Mouse (Mus musculus) heart, embryonic 16.5 days (tissue): ENCODE measurements around the gene Rnls. TPM values are rescaled to one million over a fixed set of nuclear protein-coding genes. Genes with fewer than 3 reads are reported as not detected.

ENCODE experiments used
- ATAC-seq: fragments of 200-750 bp; cut with Nextera tagmentation; replicated peaks from 2 replicates; pipeline ENCODE4 v1.8.0; 2017; ENCODE audit warnings: moderate number of reproducible peaks; ENCODE audit not compliant: insufficient read depth, low FRiP score; ENCODE audit errors: extremely low read depth
- H3K27ac ChIP-seq: fragments of 300-500 bp; sonication (generic); 2 replicates; pipeline ENCODE4 v1.5.1; 2014; ENCODE audit warnings: mild to moderate bottlenecking, low read length, control low read depth, moderate library complexity
- H3K27me3 ChIP-seq: fragments of 300-500 bp; sonication (generic); 2 replicates; pipeline ENCODE4 v1.6.1; 2014; ENCODE audit warnings: low read length, mixed read lengths; ENCODE audit not compliant: control insufficient read depth, insufficient read depth
- H3K36me3 ChIP-seq: fragments of 300-500 bp; sonication (generic); 2 replicates; pipeline ENCODE4 v1.6.1; 2014; ENCODE audit not compliant: control insufficient read depth, insufficient read depth
- H3K4me1 ChIP-seq: fragments of 300-500 bp; sonication (generic); 2 replicates; pipeline ENCODE4 v1.6.1; 2014; ENCODE audit warnings: low read length, mixed read lengths; ENCODE audit not compliant: control insufficient read depth, insufficient read depth
- H3K4me2 ChIP-seq: fragments of 300-500 bp; sonication (generic); 2 replicates; pipeline ENCODE4 v1.6.1; 2014; ENCODE audit warnings: low read depth, mild to moderate bottlenecking, control low read depth, low read length
- H3K4me3 ChIP-seq: fragments of 300-500 bp; sonication (generic); 2 replicates; pipeline ENCODE4 v1.5.1; 2014; ENCODE audit warnings: mild to moderate bottlenecking, control low read depth, low read length
- H3K9ac ChIP-seq: fragments of 300-500 bp; sonication (generic); 2 replicates; pipeline ENCODE4 v1.6.1; 2014; ENCODE audit warnings: low read length, control low read depth
- H3K9me3 ChIP-seq: fragments of 300-500 bp; sonication (generic); replicated peaks from 2 replicates; pipeline ENCODE4 v1.6.1; 2016; ENCODE audit warnings: low read length; ENCODE audit not compliant: control insufficient read depth
- WGBS: fragments of 180-500 bp; shearing (Covaris S2); extraction: QIAGEN DNeasy Blood & Tissue Kit; methylation state at CpG from one replicate; pipeline ENCODE4 v1.1.7; 2014; 5-methylcytosine and 5-hydroxymethylcytosine counted together
- polyA plus RNA-seq: library from polyadenylated mRNA; unstranded; fragments of >200 nt; fragmentation: Nextera tagmentation; extraction: Ambion mirVana; gene quantifications from 2 replicates; pipeline ENCODE4 v1.2.1, GENCODE M21; 2015

The Rnls gene
- polyA plus RNA-seq, 1 experiment from 2014 or later = 12.2 TPM

DNA sequence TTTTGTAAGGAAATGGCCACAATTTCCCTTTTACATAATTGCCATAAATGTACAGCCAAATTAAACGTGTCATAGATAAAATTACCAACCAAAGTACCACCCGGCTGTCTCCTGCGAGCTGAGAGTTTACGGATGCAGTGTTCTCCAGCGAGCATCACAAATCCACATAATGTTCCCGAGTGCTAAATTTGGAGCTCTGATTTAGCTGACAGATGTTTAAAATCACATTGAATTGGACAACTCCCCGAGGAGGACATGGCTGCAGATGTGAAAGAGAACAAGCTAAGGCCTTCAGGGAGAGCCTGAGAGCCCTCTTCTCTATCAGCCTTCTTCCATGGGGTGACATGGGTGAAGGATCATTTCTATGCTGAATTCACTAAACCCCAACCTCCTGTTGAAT is 278.3 kb downstream of the Rnls start:
- Histone ChIP-seq H3K27me3 (no peaks in the 10 kb centered on the region), H3K9ac (no peak overlapping the region), H3K27ac (no peak overlapping the region), H3K4me1 (0 out of 2 replicates have a peak, but pooled peaks cover 2% of the 10 kb centered on the region), H3K4me3 (no peak overlapping the region), H3K36me3 (no peaks in the 10 kb centered on the region), H3K9me3 (no peaks in the 10 kb centered on the region), H3K4me2 (no peak overlapping the region)
- ATAC-seq = no peak
- WGBS = 56% methylated on average over 7 of the region's 7 CpGs

DNA sequence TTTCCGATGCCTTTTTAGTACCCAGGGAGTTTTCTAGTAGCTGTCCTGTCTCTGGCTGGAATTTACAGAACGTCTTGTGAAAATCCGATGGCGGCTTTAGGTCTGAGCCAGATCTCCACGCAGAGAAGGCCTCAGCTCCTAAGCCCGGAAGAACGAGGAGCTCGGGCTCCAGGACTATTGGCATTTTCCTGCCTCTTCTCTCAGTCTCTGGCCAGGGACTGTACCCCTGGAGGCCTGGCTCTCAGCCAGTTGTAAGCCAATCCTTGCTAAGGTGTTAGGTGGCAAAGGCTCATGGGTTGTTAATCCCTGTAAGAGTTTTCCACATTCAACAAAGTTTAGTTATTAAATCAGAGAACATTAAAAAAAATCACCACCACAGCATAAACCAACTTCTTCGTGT is 281.7 kb downstream of the Rnls start:
- no peak overlapping the region for H3K4me3 ChIP-seq
- no peaks in the 10 kb centered on the region for H3K36me3 ChIP-seq
- H3K27me3 ChIP-seq = no peaks in the 10 kb centered on the region
- no peaks in the 10 kb centered on the region for H3K9me3 ChIP-seq
- no peak for ATAC-seq
- 69% methylated on average over 9 of the region's 9 CpGs for WGBS
- H3K4me1 ChIP-seq = 0 out of 2 replicates have a peak, but pooled peaks cover 2% of the 10 kb centered on the region
- no peak overlapping the region for H3K4me2 ChIP-seq
- H3K27ac ChIP-seq = peak overlapping the region; percentile 23; the same call in 1 of the 2 replicates
- H3K9ac ChIP-seq = no peak overlapping the region

DNA sequence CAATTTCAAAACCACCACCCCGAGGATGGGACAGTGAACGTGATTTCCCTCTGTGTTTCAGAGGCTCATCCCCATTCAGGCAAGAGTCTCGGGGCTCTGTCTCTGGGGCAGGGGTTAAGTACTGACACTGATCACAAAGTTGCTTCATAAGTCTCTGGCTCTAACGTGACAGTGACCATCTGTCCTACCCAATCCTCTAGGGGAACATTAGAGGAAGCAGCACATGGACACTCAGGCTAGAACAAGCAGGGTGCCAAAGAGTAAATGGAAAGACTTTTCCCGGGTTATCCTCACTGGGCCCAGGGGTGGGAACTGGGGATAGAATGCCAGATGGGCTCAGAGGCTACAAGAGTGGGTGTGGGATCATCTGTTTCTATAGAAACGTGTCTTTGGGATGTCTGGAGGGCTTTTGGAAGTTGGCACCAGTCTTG is 282.1 kb downstream of the Rnls start:
- no peaks in the 10 kb centered on the region for H3K36me3 ChIP-seq
- 58% methylated on average over 6 of the region's 6 CpGs for WGBS
- no peak overlapping the region for H3K4me3 ChIP-seq
- 0 out of 2 replicates have a peak, but pooled peaks cover 2% of the 10 kb centered on the region for H3K4me1 ChIP-seq
- no peak overlapping the region for H3K9ac ChIP-seq
- H3K9me3 ChIP-seq = no peaks in the 10 kb centered on the region
- no peak for ATAC-seq
- no peak overlapping the region for H3K4me2 ChIP-seq
- H3K27ac ChIP-seq = peak overlapping the region; percentile 23; the same call in 1 of the 2 replicates
- H3K27me3 ChIP-seq = no peaks in the 10 kb centered on the region

DNA sequence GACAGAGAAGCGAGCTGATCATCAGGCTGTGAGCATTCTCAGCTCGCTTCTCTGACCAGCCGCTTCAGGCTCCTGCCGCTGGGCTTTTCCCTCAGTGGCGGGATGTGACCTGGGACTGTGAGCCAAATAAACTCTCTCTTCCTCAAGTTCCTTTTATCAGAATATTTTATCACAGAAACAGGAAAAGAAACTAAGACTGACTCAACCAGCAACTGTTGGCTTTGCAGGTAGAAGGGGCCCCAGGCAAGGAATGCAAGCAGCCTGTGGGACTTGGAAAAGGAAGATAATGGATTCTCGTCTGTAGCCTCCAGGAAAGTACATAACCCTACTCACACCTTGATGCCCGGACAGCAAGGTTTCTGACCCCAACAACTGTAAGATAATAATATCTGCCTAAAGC is 283.0 kb downstream of the Rnls start:
- Histone ChIP-seq H3K4me2 (no peak overlapping the region), H3K27ac (no peak overlapping the region), H3K4me1 (0 out of 2 replicates have a peak, but pooled peaks cover 2% of the 10 kb centered on the region), H3K9me3 (no peaks in the 10 kb centered on the region), H3K36me3 (no peaks in the 10 kb centered on the region), H3K9ac (no peak overlapping the region), H3K4me3 (no peak overlapping the region), H3K27me3 (no peaks in the 10 kb centered on the region)
- 55% methylated on average over 7 of the region's 7 CpGs for WGBS
- no peak for ATAC-seq

DNA sequence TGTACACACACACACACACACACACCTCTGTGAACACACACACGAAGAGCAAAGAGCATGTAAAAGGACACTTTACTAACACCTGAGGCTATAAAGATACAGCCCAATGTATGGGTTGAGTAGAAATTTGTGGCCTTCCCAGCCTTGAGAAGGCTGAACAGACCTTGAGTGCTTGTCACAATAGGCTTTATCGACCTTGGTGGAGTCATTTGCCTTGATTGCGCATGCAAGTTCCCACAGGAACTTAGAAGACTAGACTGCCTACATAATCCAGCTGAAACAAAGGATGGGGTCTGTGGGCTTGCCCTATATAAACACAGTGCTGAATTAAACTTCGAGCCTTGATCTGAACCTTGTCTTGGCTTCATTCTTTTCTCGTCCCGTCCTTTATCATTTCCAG is 288.2 kb downstream of the Rnls start:
- peaks cover 11% of the 10 kb centered on the region for H3K4me1 ChIP-seq
- H3K4me2 ChIP-seq = no peak overlapping the region
- H3K9ac ChIP-seq = no peak overlapping the region
- no peak overlapping the region for H3K27ac ChIP-seq
- 87% methylated on average over 6 of the region's 6 CpGs for WGBS
- no peaks in the 10 kb centered on the region for H3K27me3 ChIP-seq
- no peaks in the 10 kb centered on the region for H3K36me3 ChIP-seq
- no peak for ATAC-seq
- no peaks in the 10 kb centered on the region for H3K9me3 ChIP-seq
- H3K4me3 ChIP-seq = no peak overlapping the region

DNA sequence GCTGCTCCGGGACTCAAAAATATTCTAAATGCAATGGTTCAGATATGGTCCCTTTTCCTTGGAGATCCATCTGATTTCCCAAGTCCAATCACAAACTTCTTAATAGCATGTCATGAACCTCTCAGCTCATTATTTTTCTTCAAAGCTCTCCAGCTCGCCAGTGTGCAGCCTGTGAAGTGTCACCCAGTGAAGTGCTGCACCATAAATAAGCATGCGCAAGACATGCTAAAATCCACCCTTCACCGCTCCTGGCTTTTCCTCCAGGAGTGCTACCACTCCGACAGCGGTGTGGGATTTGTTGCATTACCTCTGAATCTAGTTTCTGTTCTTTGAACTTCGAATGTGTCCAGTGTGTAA is 289.3 kb downstream of the Rnls start:
- H3K36me3 ChIP-seq = no peaks in the 10 kb centered on the region
- H3K9me3 ChIP-seq = no peaks in the 10 kb centered on the region
- no peak overlapping the region for H3K4me2 ChIP-seq
- H3K27ac ChIP-seq = no peak overlapping the region
- H3K4me1 ChIP-seq = peaks cover 11% of the 10 kb centered on the region
- H3K9ac ChIP-seq = no peak overlapping the region
- 66% methylated on average over 7 of the region's 7 CpGs for WGBS
- ATAC-seq = no peak
- H3K4me3 ChIP-seq = no peak overlapping the region
- no peaks in the 10 kb centered on the region for H3K27me3 ChIP-seq

DNA sequence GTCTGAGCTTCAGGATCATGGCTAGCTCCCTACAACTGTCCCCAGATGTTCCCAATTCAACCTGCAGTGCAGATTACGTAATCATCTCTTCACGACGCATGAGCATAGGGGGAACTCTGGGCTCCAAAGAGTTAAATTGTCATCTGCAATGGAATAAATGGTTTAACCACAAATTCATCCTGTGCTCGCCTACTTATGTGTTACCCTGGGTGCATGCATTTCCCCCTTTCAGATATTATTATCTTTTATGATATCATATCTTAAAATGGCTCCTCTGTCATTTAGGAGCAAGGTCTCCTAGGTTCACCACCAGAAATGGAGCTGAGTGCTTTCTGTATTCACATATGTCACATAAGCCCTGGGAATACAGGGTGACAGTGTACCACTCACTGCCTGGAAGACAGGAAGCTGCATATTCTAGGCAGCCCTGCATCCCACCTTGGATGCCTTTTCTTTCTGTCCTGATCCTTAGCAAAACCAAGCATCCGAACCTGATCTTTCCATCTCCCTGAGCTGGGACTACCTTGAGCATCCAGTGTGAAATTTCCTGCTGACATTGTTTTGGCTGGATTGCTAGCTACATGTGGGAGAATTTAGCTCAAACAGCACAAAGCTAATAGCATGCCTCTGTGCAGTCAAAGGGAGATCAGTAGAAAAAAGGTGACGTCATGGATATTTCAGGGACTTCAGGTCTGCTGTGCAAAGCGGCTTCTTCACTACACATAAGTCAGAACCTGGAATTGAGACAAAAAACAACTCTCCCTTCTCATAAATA is 289.9 kb downstream of the Rnls start:
- ATAC-seq = no peak
- H3K36me3 ChIP-seq = no peaks in the 10 kb centered on the region
- H3K4me1 ChIP-seq = peaks cover 11% of the 10 kb centered on the region
- H3K27me3 ChIP-seq = no peaks in the 10 kb centered on the region
- no peak overlapping the region for H3K9ac ChIP-seq
- H3K4me3 ChIP-seq = no peak overlapping the region
- H3K9me3 ChIP-seq = no peaks in the 10 kb centered on the region
- 60% methylated on average over 7 of the region's 7 CpGs for WGBS
- H3K4me2 ChIP-seq = peak overlapping the region; percentile 15
- peak overlapping the region; percentile 31; the same call in 1 of the 2 replicates for H3K27ac ChIP-seq

DNA sequence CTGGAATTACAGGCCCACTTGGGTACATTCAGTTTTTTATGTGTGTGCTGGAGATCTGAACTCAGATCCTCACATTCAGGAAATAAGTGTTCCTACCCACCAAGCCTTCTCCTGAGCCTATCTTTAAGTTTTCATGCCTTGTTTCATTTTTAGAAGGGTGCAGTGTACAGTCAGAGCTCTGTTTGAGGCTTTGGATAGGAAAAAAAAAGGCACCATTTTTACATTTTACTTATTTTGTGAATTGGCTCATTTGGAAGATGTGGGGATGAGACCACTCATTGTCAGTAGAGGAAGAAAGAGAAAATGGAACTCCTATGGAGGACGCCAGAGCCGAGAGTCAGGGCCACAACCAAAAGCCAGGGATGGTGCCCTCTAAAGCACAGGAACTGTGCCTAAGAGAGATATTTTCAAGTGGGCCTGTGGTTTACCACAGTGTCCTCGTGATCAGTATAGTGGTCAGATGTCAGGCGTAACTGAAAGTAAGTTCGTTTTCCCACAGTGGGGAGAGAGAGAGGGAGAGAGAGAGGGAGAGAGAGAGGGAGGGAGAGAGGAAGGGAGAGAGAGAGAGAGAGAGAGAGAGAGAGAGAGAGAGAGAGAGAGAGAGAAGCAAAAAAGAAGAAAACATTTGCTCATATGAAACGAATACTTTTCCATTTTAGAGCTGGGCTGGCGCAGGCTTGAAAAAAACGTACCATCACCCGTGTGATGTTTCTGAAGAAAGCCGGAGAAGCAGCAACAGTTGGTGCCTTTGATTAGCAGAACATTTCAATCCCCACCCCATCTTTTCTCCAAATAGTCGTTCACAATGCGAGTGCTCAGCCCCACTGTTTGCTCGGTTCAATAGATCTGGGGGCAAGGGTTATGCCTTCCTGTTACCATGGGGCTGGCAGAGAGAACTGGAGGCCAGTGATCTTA is 290.7 kb downstream of the Rnls start:
- peak overlapping the region; percentile 15 for H3K4me2 ChIP-seq

DNA sequence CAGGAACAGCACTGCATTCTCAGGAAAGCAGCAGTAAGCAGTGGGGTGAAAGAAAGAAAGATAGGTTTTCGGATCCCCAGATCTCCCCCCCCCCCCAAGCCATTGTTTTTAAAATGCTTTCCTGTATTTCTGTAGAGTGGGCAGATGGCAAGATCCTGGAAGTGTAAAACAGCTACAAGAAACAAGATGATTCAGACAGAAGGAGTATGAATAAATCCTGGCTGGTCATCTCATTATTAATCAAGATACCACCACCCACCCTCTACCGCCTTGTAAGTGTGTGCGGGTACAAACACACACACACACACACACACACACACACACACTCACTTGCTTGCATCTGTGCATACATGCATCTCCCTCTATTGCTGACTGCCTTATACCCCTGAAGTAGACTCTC is 291.5 kb downstream of the Rnls start:
- no peak overlapping the region for H3K4me2 ChIP-seq
- H3K36me3 ChIP-seq = no peaks in the 10 kb centered on the region
- no peaks in the 10 kb centered on the region for H3K27me3 ChIP-seq
- no peak overlapping the region for H3K9ac ChIP-seq
- ATAC-seq = no peak
- 74% methylated on average over 3 of the region's 3 CpGs for WGBS
- H3K4me1 ChIP-seq = peaks cover 11% of the 10 kb centered on the region
- H3K4me3 ChIP-seq = no peak overlapping the region
- no peaks in the 10 kb centered on the region for H3K9me3 ChIP-seq
- no peak overlapping the region; the same call in 1 of the 2 replicates for H3K27ac ChIP-seq

More for the DNA sequence above, 290.7 kb downstream of the Rnls start:
- H3K27me3 ChIP-seq = no peaks in the 10 kb centered on the region
- H3K36me3 ChIP-seq = no peaks in the 10 kb centered on the region
- peaks cover 11% of the 10 kb centered on the region for H3K4me1 ChIP-seq
- H3K4me3 ChIP-seq = no peak overlapping the region
- peak overlapping the region; percentile 31; the same call in 1 of the 2 replicates for H3K27ac ChIP-seq
- no peak for ATAC-seq
- no peaks in the 10 kb centered on the region for H3K9me3 ChIP-seq
- WGBS = 66% methylated on average over 13 of the region's 13 CpGs
- H3K9ac ChIP-seq = no peak overlapping the region
